Mouse (Mus musculus) neutrophil, adult 5-6 weeks (primary cell): ENCODE measurements around the gene Gcg. TPM values are rescaled to one million over a fixed set of nuclear protein-coding genes. Genes with fewer than 3 reads are reported as not detected.

ENCODE experiments used
- ATAC-seq: fragments of 151-379, 151-347 bp; 2 replicates; pipeline ENCODE4 v1.8.0; 2017; ENCODE audit warnings: mild to moderate bottlenecking, moderate TSS enrichment; ENCODE audit not compliant: insufficient number of reproducible peaks, poor library complexity, low FRiP score, severe bottlenecking; ENCODE audit errors: extremely low read depth
- total RNA-seq: library from RNA; stranded (forward); fragments of 200-1000 nt; gene quantifications from 2 replicates; pipeline ENCODE4 v1.2.3, GENCODE M21; 2017

Gcg gene
- not detected in 2 replicates for total RNA-seq

DNA sequence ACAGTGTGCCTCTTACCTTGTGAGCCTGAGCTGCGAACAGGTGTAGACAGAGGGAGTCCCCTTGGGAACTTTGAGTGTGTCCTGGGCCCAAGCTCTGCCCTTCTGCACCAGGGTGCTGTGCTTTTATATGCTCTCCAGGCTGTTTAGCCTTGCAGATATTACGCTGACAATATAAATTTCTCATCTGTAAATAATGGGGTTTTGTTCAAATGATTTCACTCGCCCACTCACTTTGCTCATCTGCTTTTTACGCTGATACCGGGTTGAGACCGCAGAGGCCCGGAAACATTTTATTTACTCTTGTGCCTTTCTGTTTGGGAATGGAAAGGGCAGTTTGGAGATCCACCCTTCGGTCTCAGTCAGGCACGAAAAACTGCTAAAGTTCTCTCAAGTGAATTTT is at the start of gene Gcg:
Gcg (minus strand) TSS at position 101 of the 400 bp plus-strand sequence.
- no peak for ATAC-seq

DNA sequence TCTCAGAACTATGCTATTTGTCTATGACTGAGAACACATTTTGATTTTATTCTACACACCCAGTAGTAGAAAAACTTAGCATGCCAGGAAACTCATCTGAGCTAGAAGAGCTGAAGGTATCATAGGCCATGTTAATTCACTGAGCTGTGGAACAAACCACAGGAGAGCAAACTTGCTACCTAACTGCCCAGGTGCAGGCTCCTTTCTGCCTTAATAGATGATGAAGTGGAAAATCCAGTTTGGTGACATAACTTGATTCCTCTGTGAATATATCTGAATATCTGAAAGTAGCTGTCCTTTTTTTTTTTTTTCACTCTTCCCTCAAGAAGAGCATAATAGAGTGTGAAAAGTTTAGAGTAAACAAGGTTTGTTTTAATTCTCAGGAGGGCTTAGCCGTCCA is 47.6 kb upstream of the Gcg start:
- ATAC-seq = no peak

DNA sequence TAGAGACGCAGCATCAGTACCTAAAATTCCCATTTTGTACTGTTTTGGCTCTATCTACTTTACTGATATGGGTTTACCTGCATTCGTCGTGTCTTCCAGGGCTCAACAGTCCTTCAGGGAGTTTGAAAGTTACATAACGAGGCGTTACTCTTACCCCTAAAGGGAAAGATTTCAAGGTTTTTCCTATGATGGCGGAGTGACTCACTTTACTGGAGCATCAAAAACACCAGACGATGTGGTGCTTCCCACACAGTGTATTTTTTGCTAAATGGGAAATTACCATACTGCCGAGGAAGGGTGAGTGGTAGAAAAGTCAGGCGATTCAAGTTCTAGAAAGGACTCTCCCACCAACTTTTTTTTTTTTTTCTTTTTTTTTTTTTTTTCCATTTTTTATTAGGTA is 42.9 kb upstream of the Gcg start:
- ATAC-seq = no peak

DNA sequence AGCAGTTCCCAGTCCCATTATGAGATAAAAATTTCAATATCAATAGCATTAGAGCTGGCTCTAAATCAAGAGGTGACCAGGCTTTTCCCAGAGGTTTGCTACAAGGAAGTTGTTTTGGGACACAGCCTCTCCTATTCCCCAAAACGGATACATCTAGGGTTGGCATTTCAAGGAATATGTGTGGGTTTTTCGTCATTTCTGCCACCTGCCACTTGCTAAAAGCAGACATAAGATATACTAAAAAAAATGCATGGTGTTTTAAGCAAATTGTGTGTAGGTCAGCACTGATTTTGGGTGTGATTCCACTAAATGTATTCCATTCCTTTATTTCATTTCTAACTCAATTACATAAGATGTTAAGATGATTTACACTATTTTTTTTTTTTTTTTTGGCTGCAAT is 34.3 kb upstream of the Gcg start:
- ATAC-seq = no peak

DNA sequence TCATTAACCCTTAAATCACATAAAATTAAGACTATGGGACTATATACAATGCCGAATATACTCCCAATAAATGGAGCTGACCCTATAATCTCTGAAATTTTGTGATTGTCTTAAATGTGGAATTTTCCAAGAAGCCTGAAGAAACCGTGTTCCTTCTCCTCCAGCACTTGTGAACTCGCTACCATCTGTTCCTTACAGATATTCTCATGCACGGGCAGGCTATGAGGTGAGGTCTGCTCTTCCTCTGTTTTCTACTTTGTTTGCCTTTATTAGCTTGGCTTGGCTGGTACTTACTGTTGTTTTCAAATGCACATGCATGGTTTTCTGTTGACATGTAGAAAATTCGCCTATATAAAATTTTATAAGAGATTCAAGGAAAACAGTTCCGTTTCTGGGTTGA is 31.0 kb upstream of the Gcg start:
- no peak for ATAC-seq

DNA sequence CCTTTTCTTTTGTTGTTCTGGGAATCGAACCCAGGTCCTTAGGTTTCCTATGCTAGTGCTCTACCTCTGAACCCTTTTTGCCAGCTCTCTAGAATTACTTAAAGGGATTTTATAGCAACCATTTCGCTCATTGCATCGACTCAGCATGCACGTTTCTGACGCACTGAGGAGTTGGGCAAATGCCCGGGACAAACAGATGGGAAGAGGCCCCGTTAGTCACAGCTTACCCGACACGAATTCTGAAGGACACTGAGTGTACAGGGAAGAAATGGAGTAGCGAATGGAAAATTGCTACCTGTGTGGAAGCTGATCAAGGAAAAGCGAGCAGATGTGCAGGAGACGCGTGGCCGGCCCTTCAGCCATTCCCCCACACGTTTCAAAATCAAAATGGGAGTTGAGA is 30.0 kb upstream of the Gcg start:
- ATAC-seq = no peak

DNA sequence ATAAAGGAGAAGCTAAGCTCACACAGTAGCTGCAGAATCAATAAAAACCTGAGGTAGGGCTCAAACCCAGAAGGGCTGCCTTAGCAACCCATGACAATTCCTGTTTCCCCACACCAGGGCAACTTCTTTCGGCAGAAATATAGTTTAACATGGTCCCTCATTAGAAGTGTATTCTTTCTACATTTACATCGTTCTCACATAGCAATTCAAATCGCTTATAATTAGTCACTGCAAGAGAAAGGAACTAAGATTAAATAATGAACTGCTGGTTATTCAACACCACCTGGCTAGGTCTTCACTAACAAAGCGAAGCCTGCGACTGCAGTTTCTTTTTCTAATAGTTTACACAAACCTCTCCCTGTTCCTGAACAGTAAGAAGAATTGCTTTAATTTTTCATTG is 23.7 kb upstream of the Gcg start:
- ATAC-seq = no peak

DNA sequence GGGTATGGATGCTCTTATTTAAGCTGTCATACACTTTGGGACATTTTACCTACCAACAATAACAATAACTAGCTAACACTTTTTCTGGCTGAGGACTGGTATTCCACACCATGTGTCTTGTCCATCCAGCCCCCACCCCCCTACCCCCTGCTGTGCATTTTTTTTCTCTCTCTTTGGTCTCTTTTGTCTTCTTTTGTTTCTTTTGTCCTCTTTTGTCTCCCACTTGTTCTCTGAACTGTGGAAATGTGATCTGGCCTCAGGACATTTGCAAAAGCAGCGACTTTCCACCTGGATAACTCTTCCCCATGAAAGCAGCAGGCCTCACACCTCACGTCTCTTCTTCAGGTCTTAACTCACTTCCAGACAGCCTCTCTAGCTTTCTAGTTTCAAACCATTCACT is 23.0 kb upstream of the Gcg start:
- no peak for ATAC-seq

DNA sequence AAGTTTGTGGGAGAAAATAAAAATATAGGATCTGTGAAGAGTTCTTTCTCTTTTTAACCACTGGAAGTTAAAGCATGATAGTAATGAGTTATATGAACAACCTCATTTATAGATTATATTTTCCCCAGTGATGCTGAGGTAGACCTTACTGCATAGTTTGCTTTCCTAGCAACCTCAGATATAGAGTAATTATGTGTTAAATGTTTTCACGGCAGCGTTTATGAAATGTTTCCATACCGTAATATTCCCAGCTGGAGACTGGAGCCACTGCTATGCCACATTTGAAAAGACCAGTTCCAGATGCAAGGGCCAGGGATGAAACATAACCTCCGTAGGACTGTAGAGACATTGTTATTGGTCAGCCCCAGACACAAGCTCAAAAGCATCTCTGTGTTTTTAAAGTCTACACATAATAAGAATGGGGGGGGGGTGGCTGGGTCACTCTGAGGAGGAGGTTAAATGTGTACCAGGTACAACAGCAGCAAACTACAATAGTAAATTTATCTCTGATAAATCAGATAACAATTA is 20.9 kb upstream of the Gcg start:
- ATAC-seq = no peak

DNA sequence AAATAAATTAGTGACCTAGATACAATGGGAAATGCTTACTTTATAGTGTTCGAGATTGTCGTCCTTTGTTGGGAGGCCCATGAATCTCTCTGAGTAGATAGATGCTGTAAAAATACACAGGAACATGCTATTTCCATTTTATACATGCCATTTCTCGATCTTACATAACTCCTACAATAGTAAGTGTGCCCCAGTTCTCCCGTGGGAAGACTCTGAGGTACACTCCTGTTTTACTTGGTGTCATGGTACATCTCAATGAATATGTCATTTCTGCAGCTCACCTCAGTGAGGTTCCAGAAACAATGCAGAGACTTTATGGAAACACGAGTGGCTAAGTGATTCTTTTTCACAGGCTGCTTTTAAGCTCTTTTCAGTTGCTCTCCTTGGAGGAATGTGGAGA is 19.9 kb upstream of the Gcg start:
- ATAC-seq = no peak

DNA sequence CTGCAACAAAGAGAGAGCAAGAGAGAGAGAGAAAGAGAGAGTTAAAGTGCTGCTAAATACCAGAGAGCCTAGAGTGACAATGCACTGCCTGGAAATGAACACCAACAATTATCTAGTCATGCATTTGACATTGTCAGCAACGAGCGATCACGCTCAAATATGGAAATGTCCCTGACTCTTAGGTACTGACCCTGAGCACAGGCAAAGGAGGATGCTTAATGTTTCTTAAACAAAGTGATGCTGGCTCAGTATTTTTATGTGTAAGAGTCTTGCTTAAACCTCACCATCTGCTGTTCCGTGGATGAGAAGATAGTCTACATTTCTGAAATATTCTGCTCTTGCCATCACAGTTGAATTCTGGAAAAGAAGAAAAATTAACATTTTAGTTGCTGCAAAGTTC is 19.1 kb upstream of the Gcg start:
- ATAC-seq = no peak

DNA sequence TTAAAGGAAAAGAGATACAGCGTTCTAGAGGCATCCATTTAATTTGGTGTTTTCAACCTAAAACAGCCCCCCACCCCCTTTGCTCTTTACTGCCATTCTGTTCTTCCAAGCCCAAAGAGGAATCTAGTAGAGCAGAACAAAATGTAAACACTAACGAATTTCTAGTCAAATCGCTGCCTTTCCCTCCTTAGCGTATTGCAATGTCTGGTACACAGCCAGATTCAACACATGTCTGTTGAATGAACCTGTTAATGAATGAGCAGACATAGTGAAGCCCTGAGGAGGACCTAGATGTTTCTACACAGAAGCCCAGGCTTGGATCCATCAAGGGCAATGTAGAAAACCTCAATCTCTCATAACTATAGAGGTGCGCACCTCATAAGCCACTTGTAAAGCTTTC is 15.4 kb upstream of the Gcg start:
- ATAC-seq = no peak

DNA sequence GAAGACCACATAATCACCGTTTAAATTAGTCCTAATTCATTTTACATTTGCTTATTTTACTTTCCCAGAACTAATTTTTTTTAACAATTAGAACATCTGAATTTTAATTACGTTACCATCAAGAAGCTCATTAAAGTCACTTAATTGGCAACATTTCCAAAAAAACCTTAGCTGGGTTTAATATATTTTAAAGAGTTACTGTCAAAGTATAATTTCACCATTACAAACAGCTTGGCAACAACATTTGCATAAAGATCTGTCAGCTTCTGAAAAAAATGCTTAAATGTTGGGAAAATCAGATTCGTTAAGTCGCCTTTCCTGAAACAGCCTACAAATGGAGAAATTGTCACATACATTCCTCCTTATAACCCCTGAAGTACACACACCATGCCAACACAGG is 14.6 kb upstream of the Gcg start:
- ATAC-seq = no peak

DNA sequence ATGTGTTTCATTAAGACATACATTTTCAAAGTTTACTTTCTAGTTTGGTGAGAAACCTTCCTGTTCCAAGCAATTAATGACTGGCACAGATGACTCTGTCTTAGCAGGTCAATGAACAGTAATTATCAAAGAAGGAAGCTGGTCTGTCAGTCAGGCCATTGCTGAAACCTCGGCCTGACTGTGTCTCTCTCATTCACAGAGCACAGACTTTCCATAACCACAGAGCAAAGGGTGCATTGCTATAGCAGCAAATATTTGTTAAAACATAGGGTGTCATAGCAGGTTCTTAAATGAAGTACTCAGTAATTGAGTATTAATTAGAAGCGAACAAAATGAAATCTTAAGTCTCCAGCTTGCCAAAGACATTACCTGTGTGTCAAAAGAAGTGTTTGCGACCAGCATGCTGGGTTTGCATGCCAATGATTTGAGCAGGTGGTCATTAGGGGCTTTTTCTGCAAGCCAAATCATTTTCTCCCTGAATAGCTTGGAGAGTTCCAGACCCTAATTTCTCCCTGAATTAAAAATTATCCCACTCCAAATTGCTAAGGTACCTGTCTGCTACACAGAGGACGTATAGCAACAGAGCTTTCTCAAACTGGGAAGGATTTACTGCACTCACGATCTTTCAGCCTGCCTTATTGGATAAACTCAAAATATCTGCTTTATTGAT is 14.0 kb upstream of the Gcg start:
- no peak for ATAC-seq

DNA sequence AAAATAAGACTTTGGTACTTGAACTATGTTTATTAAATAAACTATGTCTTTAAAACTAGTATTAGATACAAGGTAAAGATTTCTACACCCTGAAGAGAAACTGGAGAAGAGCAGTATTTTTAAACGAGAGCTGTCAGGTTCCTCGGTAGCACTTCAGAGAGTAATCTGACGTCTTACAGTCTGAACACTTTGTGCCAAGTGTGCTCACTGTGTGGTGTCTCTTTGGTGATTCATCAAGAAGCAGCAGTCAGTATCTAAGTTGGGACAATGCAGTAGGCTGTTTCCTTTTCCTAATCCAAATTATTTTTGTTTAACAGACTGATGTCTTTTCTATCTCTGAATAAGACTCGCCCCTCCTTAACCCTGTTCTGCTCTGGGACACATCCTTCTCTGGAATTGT is 12.0 kb upstream of the Gcg start:
- ATAC-seq = no peak

DNA sequence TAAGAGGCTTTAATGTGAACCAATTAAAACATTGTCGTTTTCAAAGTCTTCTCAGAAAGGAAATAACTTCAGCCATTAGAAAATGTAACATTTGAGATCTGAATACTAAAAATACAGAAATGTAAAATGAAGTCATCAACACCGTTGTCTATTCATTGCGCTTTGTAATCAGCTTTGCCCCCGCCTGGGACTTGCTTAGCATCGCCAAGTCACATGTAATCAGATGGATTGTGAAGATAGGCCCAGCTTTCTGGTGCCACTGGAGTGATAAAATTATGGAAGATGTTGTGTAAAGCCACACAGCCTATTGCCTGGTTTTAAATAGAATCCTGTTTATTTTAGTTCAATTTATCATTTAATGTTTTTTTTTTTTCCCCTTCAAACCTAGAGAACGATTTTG is 6.4 kb upstream of the Gcg start:
- ATAC-seq = no peak

DNA sequence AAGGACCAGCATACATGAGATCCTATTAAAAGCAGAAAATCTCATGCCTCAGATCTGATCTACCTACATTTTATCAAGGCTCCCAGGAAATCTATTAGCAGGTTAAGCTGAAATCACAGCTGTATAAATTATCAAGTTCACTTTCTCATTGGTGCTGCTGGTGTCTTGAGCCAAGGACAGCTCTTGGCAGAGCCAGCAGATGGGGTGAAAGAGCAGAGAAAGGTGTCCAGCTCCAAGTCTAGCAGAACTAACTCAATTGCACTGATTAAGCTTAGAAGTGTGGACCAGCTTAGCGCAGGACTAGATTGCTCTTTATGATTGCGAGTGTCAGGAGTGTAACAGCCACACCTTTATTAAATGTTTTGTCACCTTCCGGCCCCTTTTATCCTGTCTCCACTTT is 1.5 kb upstream of the Gcg start:
- no peak for ATAC-seq

DNA sequence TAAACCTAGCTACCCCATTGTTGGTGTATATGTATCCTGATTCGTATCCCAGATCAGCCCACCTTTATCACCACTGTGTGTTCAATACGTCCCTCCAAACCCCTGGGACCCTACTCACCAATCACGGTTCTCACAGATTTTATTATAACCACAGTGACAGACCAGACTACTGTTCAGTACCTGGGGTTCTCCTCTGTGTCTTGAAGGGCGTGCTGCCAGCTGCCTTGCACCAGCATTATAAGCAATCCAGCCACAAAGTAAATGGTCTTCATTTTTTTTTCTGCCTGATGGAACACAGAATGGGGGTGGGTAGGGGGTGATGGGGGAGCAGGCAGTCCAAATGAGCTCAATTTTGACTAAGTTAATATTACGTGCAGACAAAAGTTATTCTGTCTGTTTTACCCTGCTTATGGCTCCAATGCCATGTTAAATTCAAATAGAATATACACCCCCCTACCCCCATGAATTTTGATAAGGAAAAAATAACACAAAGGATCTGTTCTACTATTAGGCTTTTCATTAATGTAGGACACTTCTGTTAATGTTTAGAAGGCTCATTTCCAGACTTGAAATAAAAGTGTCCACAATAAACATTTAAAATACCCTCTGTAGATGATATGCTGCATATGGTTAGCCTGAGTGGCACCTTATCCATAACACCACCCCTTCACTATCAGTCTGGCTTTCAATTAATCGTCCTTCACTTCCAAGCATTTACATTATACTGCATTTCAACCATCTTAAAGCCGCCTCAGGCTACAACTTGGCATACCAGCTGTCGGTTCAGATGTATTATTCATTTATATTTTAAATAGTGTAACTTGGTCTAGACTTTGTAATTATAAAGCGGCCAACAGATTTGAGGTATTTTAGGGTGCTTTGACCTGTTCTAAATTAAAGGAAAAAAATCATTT is 2.9 kb downstream of the Gcg start:
- ATAC-seq = no peak

DNA sequence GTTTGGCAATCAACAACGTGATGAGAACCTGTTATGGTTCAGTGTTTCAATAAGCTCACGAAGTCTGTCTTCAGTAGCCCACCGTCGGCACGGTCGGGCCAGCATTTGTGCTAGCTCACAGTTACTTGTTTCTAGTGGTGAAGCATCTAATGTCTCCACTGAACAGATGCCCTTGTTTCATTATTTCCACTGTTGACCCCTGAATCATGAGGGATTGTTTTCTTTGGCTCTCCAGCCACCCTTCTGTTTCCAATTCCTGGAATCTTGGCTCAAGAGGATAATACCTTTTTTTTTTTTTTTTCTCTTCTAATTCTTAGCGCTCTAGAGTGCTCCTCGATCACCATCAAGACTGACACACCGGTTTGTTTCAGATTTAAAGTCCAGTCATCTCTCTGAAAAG is 13.9 kb downstream of the Gcg start:
- ATAC-seq = no peak

DNA sequence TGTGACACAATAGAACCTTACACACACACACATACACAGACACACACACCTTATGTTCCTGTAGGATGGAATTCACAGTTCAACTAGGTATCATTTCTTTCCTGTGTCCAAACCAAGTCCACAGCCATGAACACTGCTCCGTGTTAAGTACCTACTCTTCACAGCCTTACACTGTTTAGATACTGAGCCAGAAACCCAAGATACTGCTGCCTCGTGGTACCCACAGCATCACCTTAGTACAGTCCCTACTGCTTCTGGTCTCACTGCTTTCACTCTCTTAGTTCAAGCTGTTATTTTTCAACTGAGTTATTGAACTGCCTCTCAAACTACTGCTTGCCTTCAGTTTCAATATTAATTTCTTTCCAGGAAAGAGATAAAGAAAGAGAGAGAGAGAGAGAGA is 20.2 kb downstream of the Gcg start:
- no peak for ATAC-seq
